Mouse (Mus musculus) kidney, postnatal 10 days (tissue): ENCODE results near the gene Etl4.

Experiments used
- DNase-seq: peaks from one replicate; pipeline ENCODE4 v3.0.0; 2021; ENCODE audit warnings: mixed read lengths

Gene Etl4

GRCm38 (mm10) chr2:20525879-20526593, 616.5 kb downstream of the Etl4 start:
- DNase-seq = peak; percentile 51

- no peak for DNase-seq
Measured at GRCm38 (mm10) chr2:20526856-20527255, 617.3 kb downstream of the Etl4 start.

GRCm38 (mm10) chr2:20532623-20533022, 623.0 kb downstream of the Etl4 start:
- no peak for DNase-seq

- no peak for DNase-seq
Measured at GRCm38 (mm10) chr2:20537785-20538184, 628.2 kb downstream of the Etl4 start.

- no peak for DNase-seq
Measured at GRCm38 (mm10) chr2:20538871-20539270, 629.3 kb downstream of the Etl4 start.

- DNase-seq = no peak
Measured at GRCm38 (mm10) chr2:20541261-20541660, 631.7 kb downstream of the Etl4 start.

GRCm38 (mm10) chr2:20542286-20542685, 632.7 kb downstream of the Etl4 start:
- no peak for DNase-seq

GRCm38 (mm10) chr2:20545624-20546023, 636.0 kb downstream of the Etl4 start:
- DNase-seq = no peak

GRCm38 (mm10) chr2:20546496-20547348, 637.1 kb downstream of the Etl4 start:
- DNase-seq = peak; percentile 47

- DNase-seq = peak; percentile 38
Measured at GRCm38 (mm10) chr2:20547349-20547677, 637.7 kb downstream of the Etl4 start.

- DNase-seq = no peak
Measured at GRCm38 (mm10) chr2:20547686-20548624, 638.4 kb downstream of the Etl4 start.

GRCm38 (mm10) chr2:20549065-20549464, 639.5 kb downstream of the Etl4 start:
- DNase-seq = no peak

GRCm38 (mm10) chr2:20549996-20550395, 640.4 kb downstream of the Etl4 start:
- DNase-seq = no peak

GRCm38 (mm10) chr2:20555706-20556105, 646.1 kb downstream of the Etl4 start:
- DNase-seq = no peak

- no peak for DNase-seq
Measured at GRCm38 (mm10) chr2:20559083-20559482, 649.5 kb downstream of the Etl4 start.

- no peak for DNase-seq
Measured at GRCm38 (mm10) chr2:20559723-20560122, 650.1 kb downstream of the Etl4 start.

GRCm38 (mm10) chr2:20560581-20560980, 651.0 kb downstream of the Etl4 start:
- DNase-seq = no peak

GRCm38 (mm10) chr2:20563036-20563435, 653.5 kb downstream of the Etl4 start:
- DNase-seq = no peak

- DNase-seq = no peak
Measured at GRCm38 (mm10) chr2:20568456-20568855, 658.9 kb downstream of the Etl4 start.

- DNase-seq = no peak
Measured at GRCm38 (mm10) chr2:20571940-20572339, 662.4 kb downstream of the Etl4 start.

GRCm38 (mm10) chr2:20580331-20580730, 670.8 kb downstream of the Etl4 start:
- no peak for DNase-seq

- no peak for DNase-seq
Measured at GRCm38 (mm10) chr2:20583032-20583431, 673.5 kb downstream of the Etl4 start.

- no peak for DNase-seq
Measured at GRCm38 (mm10) chr2:20583562-20584153, 674.1 kb downstream of the Etl4 start.
